Mouse (Mus musculus) CD4-positive naive resting alpha-beta T cell, adult 57 days (primary cell): ENCODE data around the gene Rxfp3. TPM values are rescaled to one million over a fixed set of nuclear protein-coding genes. Genes with fewer than 3 reads are reported as not detected.

Experiments
- total RNA-seq: library from RNA; stranded (reverse); gene quantifications from one replicate; pipeline ENCODE4 v1.2.4, GENCODE M21; 2023

Gene Rxfp3
- total RNA-seq, result not detected

GRCm38 (mm10) chr15:11037711-11038110 is at the start of gene Rxfp3:
Gene Rxfp3, minus strand, starts transcription at chr15:11037991.

DNA sequence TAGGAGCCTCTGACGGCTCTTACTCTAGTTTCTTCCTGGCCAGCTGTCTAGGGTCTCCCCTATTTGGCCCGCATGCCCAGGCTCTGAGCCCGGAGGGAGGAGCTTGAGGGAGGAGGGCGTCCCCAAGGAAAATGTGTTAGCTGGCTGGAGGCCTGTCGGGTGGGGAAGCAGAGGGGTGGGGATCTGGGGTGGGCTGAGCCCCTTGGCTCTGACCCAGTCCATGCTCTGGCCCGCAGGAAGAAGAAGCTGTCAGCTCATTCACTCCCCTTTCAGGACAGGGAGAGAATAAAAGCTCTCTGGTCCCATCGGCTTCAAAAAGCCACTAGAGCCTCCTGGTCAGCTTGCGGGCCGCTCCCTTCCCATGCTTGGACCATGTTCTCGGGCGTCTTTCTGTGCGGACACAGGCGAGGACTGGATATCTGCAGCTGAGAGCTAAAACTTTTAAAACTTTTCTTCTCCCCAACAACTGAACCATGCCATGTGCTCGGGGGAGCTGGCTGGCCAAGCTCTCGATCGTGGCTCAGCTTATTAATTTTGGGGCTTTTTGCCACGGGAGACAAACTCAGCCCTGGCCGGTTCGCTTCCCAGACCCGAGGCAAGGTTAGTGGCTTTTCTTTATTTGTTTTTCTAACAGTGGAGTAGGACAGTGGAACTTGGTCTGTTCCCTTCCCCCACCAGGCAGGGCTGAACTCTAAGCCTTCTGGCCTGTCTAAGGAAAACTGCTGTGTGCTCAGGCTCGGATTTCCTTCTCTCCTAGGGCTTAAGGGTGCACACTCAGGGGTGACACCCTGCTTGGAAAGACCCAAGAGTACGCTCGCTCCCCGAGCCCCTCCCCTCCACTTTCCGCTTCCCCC is 27.0 kb upstream of the Rxfp3 start, which contains the start of gene Adamts12:
Gene Adamts12 (plus strand): TSS at position 233 of the 854 bp plus-strand sequence.

GRCm38 (mm10) chr15:11000421-11000820 is 37.4 kb downstream of the Rxfp3 start, which contains the start of gene Slc45a2:
Gene Slc45a2, plus strand, starts transcription at chr15:11000721.

Other genes starting within 250 kb of the Rxfp3 start
- gene C1qtnf3, start 85.7 kb downstream of the Rxfp3 start, total RNA-seq, result not detected
- 3.8 TPM for gene Amacr, start 56.2 kb downstream of the Rxfp3 start, total RNA-seq
- not detected for gene Slc45a2, start 37.3 kb downstream of the Rxfp3 start, total RNA-seq
- not detected for gene Adamts12, start 26.8 kb upstream of the Rxfp3 start, total RNA-seq